Mouse (Mus musculus): ENCODE results near the gene Pla2g2c. TPM values are rescaled to one million over a fixed set of nuclear protein-coding genes. Genes with fewer than 3 reads are reported as not detected.

The Pla2g2c gene
- total RNA-seq, 2 experiments from 2014 or later, result not detected

DNA sequence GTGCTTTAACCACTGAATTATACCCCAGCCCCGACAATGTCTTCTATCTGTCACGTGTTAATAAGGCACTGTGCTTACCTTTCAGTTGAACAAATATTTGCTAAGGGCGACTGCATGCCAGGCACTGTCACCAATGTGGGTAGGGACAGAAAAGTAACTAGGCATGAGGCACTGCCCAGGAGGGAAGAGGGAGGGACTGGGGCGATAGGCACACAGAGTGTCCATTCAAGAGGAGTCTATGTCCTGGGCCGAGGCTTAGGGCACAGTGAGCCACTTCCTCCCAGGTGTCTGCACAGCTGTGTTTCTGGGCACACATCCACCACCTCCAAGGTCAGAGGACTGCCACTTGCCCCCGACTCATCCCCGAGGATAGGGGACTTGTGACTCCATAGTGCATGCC, 12.4 kb downstream of the Pla2g2c start, which contains the start of gene Ubxn10:
Gene Ubxn10 (minus strand): TSS at position 137 of the 400 bp plus-strand sequence.
- intact Hi-C loops (cut with DNase I), result no loop called here
- no peak for DNase-seq (ENCODE audit: extremely low spot score in 1 of 2, low spot score in 2 of 2)

DNA sequence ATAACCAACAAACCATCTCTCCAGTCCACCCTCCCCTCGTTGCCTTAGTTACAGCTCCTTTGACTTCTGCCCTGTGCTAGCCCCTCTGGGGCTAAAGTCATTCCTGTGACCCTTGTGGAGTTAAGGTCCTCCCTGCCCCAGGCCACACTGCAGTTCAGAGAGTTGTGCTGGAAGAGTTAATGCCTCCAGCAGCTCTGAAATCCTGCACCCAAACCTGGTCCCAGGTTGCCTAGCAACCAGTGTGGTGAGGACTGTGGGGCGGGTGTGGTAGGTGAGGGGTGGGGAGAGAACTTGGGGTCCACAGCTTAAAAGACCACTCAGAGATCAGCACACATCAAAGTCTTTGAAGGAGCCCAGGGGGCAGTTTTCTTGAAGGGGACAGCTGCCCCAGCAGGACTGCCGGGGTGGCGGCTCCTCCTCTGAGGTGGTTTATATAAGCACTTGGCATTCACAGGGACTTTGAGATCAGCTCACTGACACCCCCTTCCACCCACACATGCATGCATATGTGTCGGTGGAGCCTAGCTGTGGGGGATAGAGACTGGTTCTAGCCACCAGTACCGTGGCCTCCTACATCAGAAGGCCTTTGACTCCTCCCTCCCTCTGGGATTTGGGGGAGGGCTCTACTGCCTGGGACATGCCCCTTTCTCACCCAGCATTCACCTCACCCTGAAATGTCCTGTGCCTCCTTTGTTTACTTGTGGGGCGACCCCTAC, 14.7 kb downstream of the Pla2g2c start:
- no peak for DNase-seq (ENCODE audit: extremely low spot score in 1 of 2, low spot score in 2 of 2)
- intact Hi-C loops (cut with DNase I), result no loop called here

DNA sequence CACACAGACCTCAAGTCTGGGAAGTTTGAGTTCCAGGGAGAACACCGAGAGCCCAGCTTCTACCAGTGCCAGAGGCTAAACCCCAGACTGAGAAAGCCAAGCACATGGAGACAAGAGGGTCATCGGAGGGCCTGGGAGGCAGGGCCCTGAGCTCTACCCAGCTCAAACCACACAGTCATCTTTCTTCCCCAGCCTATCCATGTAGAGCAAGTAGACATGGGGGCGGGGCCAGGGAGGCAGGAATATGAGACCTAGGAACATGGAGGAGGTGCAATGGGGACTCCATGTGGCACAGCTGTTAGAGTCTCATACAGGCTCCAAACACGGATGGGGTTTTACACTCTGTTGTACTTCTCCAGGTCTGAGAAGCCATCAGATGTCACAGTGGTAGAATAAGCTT, 21.3 kb downstream of the Pla2g2c start:
- intact Hi-C loops (cut with DNase I), result no loop called here

DNA sequence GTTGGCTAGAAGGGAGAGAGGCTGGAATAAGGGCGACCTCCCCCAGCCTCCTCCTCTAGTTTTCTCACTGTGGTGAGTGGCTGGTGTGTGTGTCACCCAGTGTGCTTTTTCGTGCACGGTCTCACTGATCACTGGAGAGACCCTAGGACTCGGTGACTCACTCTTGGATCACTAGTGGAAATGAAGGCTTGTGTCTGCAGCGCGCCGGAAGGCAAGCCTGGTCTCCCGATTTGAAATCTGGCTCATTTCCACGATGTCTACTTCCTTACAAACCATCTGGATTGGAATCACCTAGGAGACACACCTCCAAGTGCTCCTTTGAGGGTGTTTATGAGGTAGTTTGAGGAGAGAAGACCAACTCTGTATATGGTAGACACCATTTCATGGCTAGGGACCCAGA, 22.3 kb downstream of the Pla2g2c start:
- DNase-seq (ENCODE audit: extremely low spot score in 1 of 2, low spot score in 2 of 2), result no peak
- intact Hi-C loops (cut with DNase I), result no loop called here

More for the DNA sequence above, 21.3 kb downstream of the Pla2g2c start:
- peak in 1 of 2 experiments; percentile 61 for DNase-seq (ENCODE audit: extremely low spot score in 1 of 2, low spot score in 2 of 2)

DNA sequence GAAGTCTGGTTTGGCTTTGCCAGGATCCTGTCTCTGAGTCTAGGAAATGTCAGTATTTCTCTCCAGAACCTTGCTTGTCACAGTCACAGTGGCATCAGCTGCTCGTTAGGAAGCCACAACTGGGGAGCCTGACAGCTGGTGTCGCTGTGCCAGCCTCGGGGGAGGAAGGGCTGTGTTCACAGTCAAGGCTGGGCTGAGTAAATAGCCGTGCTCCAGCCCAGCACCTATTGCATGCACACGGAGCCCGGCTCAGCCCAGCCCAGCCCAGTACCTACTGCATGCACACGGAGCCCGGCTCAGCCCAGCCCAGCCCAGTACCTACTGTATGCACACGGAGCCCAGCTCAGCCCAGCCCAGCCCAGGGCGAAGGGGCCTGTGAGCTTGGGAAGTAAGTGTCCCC, 23.3 kb downstream of the Pla2g2c start:
- peak in 1 of 2 experiments; percentile 67 for DNase-seq (ENCODE audit: extremely low spot score in 1 of 2, low spot score in 2 of 2)
- intact Hi-C loops (cut with DNase I), result loop anchor here (2.0 kb wide), 1 partner anchor 45 kb away; no protein-coding TSS in a partner anchor

DNA sequence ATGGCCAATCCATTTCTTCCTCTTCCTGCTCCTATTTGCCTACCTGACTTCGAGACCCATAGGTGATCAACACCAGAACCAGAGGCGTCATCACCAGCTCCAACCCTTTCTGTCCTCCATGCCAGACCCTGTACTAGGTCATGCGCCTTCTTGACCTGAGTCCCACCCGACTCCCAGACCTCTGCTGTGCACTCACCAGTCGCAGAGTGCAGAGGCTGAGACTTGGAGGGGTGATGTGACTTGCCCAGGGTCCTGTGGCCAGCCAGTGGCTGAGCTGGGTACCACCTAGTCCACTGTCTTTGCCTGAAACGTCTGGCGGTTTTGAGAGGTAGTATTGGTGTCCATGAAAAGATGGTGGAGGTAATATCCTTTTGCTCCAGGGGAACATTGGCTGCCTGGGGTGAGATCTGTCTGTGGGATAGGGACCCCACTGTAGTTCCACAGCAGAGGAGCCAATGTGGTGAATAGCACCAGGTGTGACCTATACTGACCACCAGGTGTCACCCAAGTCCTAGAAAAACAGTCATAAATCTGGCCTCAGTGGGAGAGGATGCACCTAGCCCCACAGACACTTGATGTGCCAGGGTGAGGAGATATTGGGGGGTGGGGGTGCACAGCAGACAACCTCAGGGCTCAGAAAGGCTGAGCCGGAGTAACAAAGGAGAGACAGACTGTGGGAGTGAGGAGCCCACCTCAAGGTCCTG, 23.9 kb downstream of the Pla2g2c start:
- intact Hi-C loops (cut with DNase I), result loop anchor here (1.0 to 2.0 kb wide), 2 partner anchors 44 to 103 kb away; no protein-coding TSS in a partner anchor
- peak in 1 of 2 experiments; percentile 54 for DNase-seq (ENCODE audit: extremely low spot score in 1 of 2, low spot score in 2 of 2)

DNA sequence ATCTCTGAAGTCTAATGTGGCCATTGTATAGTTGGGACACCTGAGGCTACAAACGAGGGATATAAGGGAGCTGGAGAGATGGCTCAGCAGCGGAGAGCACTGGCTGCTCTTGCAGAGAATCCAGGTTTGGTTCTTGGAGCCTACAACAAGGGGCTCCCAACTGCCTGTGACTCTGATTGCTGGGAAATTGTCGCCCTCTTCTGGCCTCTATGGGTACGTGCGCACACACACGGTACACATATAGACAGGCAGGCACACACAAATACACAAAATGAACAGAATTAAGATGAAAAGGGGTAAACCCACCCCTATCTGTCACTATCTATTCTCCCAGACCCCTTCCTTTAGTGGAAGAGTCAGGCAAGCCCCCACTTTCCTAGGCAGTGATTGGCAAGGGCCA, 28.0 kb downstream of the Pla2g2c start:
- no peak for DNase-seq (ENCODE audit: extremely low spot score in 1 of 2, low spot score in 2 of 2)
- intact Hi-C loops (cut with DNase I), result no loop called here

DNA sequence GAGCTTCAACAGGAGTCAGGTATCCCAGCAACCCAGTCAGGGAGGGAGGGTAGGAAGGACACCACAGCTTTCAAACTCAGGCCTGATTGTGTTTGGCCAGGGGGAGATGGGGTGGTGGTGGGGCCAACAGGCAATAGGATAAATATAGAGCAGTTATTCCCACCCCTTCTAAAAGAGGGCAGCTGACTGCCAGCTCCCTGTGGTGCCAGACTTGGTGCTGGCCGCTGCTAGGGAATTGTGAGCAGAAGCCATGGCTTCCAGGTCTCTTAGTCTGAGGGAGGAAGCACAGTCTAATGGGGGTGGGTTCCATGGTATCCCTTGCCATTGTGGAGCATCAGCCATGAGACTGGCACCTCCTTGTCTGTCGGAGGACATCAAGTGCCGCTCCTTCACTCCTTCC, 29.0 kb downstream of the Pla2g2c start:
- DNase-seq (ENCODE audit: extremely low spot score in 1 of 2, low spot score in 2 of 2), result no peak
- intact Hi-C loops (cut with DNase I), result no loop called here

DNA sequence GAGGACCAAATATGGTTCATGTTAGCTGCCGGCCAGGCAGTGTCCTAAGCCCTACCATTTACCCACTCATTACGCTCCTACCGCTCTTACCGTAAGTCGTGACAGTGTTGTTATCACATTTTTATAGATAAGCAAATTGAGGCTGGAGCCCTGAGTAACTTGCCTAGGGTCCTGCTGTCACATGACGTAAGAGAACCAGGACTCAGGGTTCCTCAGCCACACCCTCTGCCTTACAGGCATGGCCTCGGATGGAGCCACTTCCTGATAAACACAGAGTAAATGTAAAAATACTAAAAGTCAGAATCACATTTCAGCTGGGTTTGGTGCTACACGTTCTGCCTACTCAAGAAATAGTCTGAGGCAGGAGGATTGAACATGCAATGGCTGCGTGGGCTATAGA, 29.8 kb downstream of the Pla2g2c start:
- intact Hi-C loops (cut with DNase I), result no loop called here
- no peak for DNase-seq (ENCODE audit: extremely low spot score in 1 of 2, low spot score in 2 of 2)

DNA sequence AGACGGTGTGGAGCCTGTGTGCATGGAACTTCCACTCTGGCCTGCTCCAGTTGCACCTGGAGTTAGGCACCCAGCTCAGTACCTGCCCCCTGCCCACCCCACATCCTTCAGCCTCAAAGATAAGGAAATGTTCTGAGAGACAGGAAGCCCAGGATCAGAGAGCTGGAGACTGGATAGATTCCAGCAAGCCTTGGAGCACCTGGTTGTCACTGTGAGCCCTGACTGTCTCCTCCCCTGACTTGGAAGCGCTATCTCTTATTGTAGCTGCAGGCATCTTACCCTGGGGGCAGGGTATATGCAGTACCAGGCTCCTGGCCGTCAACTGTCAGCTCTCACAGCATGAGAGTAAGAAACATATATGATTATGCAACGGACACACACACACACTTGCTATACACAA, 30.8 kb downstream of the Pla2g2c start:
- intact Hi-C loops (cut with DNase I), result no loop called here
- DNase-seq (ENCODE audit: extremely low spot score in 1 of 2, low spot score in 2 of 2), result peak in 1 of 2 experiments; percentile 52

DNA sequence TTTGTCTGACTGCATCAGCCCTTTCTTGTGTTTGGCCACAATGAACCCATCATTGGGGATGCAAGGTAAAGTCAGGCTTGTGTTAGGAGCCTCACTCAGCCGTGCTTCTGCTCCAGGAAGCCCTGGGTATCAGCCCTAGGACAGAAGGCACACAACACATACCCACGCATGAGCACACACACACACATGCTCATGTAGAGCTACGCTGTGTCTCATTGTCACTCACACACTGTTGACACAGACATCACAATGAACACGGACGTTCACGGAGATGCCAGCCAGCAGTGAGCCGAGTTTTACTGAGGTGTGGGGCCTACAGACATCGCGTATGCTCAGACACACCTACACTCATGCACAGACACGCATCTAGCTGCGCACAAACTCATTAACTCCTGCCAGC, 31.4 kb downstream of the Pla2g2c start:
- intact Hi-C loops (cut with DNase I), result no loop called here
- no peak for DNase-seq (ENCODE audit: extremely low spot score in 1 of 2, low spot score in 2 of 2)

DNA sequence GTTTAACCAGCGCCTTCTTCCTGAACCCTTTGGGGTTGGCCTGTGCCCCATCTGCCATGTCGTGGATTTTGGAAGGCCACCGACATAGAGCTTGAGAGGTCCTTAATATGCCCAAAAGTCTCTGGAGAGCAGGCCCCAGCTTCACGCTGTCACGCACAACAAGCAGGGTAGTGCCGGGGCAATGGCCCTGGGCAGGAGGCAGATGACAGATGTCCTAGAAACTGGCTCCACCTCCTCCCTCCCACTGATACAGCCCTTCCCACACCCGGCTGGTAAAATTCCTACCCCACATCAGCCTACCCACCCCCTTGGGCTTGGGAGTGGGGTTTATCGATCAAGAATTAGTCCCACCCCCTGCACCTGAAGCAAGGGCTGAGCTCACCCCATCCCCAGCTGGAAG, 32.8 kb downstream of the Pla2g2c start, which contains the start of gene Pla2g2f:
Gene Pla2g2f (minus strand): TSS at position 211 of the 400 bp plus-strand sequence.
- intact Hi-C loops (cut with DNase I), result no loop called here
- no peak for DNase-seq (ENCODE audit: extremely low spot score in 1 of 2, low spot score in 2 of 2)

DNA sequence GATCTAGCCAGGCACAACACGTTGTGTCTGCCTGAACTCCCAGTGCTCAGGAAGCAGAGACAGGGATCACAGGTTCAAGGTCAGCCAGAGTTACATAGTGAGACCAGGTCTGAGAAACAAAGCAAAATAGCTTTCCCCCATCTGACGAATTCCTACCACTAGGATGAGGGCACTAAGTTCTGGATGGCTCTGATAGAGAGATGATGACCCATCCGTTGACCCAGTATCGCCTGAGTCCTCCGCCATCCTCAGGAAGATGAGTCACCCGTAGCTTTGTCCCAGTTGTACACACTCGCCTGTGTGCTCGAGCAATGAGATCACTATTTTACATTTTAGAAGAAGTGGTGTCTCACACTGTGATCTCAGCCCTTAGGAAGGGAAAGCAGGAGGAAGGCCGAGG, 37.7 kb downstream of the Pla2g2c start:
- no peak for DNase-seq (ENCODE audit: extremely low spot score in 1 of 2, low spot score in 2 of 2)
- intact Hi-C loops (cut with DNase I), result no loop called here

DNA sequence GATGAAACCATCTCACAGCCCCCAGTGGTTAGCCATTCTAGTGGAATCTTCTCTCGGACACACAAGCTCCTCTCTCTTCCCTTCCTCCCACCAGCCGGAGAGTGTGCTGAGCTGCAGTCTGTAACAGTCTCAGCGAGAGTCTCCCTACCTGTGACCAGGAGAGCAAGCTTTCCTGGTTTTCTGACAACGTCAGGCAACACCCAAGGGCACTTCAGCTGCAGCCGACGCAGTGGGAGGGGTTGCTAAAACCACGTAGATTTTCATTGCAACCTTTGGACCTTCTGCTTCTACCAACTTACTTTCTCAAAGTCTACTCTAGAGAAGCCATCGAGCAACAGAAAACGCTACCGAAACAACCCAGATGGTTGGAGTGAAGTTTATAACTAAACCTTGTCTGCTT, 47.4 kb downstream of the Pla2g2c start:
- intact Hi-C loops (cut with DNase I), result no loop called here

DNA sequence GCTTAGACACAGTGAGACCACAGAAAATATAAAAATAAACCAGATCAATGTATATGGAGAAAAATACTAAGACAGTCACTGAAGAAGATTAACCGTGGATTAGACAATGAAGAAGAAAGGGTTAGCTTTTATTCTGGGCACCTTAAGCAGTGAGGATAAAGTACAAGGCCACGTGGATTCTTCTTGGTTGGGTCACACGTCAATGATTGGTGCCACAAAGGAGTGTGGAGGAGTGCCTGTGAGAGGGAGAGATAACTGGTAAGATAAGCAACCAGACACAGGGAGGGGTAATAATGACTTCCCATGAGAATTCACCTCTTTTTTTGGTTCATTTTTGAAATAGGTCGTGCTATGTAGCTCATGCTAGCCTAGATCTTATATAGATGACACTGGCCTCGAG, 47.8 kb downstream of the Pla2g2c start:
- intact Hi-C loops (cut with DNase I), result no loop called here
- no peak for DNase-seq (ENCODE audit: extremely low spot score in 1 of 2, low spot score in 2 of 2)

More for the DNA sequence above, 47.4 kb downstream of the Pla2g2c start:
- no peak for DNase-seq (ENCODE audit: extremely low spot score in 1 of 2, low spot score in 2 of 2)

DNA sequence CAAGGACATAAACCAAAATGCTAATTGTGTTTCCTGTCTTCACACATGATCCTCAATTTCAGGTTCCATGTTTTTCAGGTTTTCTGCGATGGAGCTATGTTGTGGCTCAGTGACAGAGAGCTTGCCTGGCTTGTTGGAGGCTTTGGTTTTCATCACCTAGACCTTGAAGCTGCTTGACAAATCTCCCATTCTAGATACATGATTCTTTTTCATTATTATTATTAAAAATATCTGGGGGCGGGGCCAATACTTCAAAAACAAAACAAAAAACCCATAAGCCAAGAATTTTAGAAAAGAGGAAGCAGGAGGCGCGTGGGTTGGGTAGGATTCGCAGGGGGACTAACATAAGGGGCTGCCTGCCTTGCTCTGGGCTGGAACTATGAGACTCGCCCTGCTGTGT, 50.8 kb downstream of the Pla2g2c start, which contains the start of gene Pla2g2d:
Gene Pla2g2d (plus strand): TSS at position 301 of the 400 bp plus-strand sequence.
- intact Hi-C loops (cut with DNase I), result no loop called here
- DNase-seq (ENCODE audit: extremely low spot score in 1 of 2, low spot score in 2 of 2), result no peak

DNA sequence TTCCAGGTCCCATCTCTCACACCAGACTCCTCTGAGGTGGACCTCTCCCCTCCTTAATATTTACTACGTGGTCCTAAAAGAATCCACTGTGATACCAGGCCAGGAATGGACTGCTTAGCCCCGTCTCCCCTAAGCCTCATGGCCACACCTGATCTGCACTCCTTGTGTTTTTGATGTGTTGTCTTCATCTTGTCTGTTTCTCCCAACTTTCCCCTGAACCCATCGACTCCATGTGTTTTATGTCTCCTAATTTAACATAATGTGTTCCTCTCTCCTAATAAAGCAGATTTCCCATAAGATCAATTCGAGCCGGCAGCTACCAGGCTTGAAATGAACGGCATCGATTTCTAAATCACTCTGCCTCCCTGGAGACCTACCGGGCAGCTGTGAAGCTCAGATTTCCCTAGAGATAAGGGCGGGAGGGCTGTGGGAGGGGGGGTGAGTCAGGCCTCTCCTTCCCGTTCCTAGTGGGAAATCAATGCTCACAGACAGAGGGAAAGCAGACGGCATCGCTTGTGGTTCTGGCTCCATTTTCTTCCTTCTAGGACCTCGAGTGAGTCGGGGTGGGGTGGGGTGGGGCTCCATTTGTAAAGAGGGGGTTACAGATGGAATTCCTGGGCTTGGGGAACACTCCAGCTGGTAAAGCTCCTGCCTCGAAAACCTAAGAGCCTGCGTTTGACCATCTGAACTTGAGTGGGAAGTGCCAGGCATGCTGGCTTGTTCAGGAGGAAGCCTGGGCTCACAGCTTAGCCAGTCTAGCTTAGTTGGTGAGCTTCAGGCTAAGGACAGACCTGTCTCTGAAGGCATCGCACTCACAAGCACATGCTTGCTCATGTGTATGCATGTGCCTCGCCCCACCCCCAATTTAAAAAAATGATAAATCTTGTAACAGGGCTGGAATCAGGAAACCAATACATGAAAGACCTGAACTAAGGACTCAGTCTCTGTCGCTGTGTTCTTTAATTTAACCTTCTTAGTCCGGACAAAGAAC, 53.1 kb downstream of the Pla2g2c start:
- no peak for DNase-seq (ENCODE audit: extremely low spot score in 1 of 2, low spot score in 2 of 2)
- intact Hi-C loops (cut with DNase I), result no loop called here

DNA sequence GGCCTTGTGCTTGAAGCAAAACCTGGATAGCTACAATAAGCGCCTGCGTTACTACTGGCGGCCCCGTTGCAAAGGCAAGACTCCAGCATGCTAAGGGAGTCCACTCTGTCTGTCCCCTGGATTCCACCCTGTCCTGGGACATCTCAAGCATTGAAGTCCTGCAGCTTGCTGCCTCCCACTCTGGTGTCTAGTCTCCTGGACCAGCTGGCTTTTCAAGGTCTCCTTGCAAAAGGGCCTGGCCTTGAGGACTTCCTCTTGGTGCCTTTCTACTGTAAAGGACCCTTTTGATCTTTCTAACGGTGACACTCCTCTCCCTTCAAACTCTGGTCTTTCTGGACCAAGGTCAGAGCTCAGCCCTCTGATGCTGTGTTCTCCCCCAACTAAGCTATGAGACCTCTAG, 55.7 kb downstream of the Pla2g2c start:
- no peak for DNase-seq (ENCODE audit: extremely low spot score in 1 of 2, low spot score in 2 of 2)
- intact Hi-C loops (cut with DNase I), result loop anchor here (5.0 kb wide), 2 partner anchors 52 to 63 kb away; no protein-coding TSS in a partner anchor

DNA sequence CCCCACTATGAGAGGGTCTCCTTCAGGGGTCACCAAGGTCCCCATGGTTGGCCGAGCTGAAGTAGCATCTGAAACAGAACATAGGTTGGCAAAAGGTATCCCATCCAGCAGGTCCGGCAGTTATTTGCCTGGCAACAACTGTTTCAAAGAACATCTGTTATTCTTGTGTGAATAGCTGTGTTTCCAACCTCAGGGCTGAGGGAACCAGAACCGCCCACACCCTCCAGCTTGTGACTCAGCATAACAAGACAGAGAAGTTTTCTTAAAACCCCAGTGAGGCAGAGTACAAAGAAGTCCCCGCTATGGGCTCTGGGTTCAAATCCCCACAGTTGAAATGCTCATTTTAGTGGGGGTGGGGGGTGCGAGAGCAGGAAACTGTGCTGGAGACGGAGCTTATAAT, 57.5 kb downstream of the Pla2g2c start:
- intact Hi-C loops (cut with DNase I), result loop anchor here (5.0 kb wide), 2 partner anchors 50 to 65 kb away; no protein-coding TSS in a partner anchor
- DNase-seq (ENCODE audit: extremely low spot score in 1 of 2, low spot score in 2 of 2), result no peak
